Mouse (Mus musculus): ENCODE measurements at regions not wholly inside any gene's neighbourhood (a gene's known extent, or its start where the extent isn't known, plus 50 kb on each side); places are given as distances from the start of the nearest gene placed in this dataset.

DNA sequence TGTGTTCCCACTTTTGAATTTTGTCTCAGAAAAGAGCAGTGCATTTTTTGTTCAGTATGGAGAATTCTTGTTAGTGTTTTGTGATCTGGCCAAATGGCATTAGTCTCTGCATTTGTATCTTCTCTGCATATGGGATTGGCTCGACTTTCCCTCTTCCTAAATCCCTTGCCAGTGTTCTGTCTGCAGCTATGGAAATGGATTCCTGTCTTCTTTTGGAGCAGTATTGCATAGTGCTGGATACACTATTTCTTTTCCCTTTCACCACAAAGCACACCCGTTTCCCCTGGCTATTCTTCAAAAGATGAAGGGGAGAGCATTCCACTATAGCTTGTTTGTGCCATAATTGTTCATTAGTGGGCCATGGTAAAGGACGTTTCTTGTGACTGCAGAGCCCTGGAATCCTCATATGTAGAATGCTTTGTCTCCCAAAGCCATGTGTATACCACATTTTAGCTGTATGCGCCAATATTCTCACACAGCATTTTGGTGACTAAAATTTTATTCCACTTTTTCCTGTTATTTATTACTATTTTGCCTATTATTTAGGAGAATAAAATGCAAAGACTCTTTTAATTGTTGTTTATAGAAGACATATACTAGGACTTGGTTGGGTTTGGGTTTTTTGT is 197.8 kb downstream of the Hs3st1 start:
- no peak for DNase-seq (ENCODE audit: low spot score in 2 of 2)

DNA sequence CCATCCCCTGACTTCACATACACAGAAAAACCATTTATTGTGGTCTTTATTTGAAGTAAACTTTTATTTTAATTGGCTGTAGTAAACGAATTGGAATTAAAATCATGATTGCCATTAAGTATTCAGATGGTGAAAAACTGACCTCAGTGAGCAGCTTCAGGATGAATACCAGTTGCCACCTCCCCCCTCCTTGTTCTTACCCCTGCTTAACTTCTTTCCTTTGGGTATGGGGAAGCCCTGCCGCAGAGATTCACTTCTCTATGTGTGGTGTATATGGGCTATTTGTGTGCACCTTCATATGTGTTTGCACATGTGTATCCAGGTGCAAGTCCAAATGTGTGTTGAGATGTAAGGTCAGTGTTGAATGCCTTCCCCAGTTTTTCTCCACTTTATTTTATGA is 218.2 kb downstream of the Hs3st1 start:
- DNase-seq (ENCODE audit: low spot score in 2 of 2), result no peak

DNA sequence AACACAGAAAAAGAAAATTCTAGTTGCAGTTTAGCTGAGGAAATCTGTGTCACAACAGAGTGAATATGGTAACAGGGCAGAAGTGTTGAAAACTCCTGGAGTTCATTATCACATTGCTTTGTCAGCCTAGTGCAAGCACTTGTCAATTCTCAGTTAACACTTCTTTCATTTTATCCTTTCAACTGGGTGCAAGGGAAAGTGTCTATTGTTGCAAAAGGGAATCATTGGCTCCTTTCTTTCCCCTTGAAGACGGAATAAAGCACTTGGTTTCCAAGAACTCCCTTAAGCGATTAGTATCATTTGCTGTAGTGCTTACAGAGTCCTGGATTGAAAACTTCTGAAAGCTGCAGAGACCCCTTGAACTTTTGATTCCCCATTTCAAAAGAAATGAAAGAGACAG is 218.9 kb downstream of the Hs3st1 start:
- DNase-seq (ENCODE audit: low spot score in 2 of 2), result no peak

DNA sequence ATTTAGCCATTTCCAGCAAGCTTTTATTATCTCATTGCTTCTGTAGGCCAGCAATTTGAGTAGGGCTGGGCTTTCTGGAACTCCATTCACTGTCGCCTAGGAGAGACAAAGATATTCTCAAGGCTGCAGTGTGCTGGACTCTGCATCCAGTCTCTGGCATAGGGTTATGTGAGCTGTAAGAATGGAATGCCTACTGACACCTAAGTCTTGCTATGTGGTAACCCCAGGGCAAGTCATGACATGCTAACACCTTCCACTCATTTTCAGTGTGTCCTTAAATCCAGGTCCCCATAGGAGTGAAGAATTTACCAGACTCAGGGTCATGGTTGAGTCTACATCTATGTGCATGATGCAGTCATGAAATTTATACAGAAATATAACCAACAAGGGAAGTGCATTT is 245.0 kb downstream of the Hs3st1 start:
- DNase-seq (ENCODE audit: low spot score in 2 of 2), result no peak

DNA sequence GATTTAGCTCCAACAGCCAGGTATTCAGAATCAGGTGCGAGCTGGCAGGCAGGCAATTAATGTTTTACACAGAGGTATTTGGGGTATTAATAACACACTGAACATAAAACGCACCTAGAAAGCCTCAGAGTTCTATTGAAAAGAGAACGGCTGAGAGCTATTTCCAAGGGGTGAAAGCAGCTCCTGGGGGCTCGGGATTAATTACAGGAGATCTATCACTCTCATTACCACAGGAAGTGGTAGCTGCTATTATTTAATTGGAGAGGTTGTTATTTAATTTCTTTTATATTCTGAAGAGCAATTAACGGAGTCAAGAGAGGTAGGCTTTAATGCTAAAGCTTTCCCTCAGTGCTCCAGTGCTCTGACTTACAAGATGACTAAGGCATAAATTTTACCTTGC is 272.5 kb downstream of the Hs3st1 start:
- DNase-seq (ENCODE audit: low spot score in 2 of 2), result no peak

DNA sequence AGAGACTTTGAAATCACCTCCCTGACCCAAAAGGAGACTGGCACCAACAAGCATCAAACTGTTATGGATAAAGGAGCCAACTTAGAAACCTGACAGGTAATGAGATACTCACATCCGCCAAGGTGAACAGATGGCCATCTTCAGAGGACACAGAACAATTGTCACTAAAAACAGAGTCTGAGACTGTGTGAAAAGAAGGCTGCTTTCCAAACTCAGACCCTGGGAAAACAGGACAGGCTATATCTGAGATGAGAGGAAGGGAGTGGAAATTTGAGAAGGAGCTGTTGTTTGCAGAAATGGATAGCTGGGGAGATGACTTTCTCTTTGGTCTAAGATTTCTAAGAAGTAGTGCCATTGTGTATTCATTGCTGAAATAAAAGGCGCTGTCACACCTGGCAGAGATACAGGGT is 297.2 kb downstream of the Hs3st1 start:
- DNase-seq (ENCODE audit: low spot score in 2 of 2), result no peak

DNA sequence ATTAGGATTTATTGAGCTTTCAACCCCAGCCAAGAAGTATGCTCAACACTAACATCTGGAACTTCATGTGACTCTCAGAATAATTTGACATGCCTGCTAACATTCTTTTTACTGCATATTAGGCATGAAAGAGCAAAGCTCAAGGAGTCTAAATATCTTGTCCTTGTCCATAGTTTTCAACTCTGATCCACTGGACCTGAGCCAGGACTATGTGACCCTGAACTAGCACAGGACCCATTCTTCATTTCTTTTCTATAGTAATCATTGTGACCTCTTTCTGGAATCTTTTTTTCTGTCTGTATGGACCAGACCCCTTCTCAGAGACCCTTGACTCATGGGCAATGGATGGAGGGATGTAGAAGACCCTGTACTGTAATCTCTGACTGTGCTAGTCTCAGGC is 301.6 kb downstream of the Hs3st1 start:
- DNase-seq (ENCODE audit: low spot score in 2 of 2), result no peak

DNA sequence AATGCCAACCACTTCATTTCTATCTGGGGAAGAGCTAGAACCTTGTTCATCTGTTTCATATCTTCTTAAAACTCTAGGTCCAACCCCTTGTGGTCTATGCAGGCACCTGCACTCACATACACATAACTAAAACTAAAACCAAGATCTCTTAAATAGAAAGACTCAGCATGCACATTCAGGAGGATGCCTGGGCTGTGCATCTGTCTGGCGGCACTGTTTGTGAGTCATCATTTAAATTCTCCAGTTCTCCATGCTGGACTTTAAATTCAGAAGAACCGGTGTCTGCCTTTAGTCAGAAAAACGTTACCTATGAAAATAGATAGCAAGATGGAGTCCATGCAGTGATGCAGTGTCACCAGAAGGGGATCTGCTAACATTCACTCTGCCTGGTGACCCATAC is 314.5 kb downstream of the Hs3st1 start:
- DNase-seq (ENCODE audit: low spot score in 2 of 2), result no peak

DNA sequence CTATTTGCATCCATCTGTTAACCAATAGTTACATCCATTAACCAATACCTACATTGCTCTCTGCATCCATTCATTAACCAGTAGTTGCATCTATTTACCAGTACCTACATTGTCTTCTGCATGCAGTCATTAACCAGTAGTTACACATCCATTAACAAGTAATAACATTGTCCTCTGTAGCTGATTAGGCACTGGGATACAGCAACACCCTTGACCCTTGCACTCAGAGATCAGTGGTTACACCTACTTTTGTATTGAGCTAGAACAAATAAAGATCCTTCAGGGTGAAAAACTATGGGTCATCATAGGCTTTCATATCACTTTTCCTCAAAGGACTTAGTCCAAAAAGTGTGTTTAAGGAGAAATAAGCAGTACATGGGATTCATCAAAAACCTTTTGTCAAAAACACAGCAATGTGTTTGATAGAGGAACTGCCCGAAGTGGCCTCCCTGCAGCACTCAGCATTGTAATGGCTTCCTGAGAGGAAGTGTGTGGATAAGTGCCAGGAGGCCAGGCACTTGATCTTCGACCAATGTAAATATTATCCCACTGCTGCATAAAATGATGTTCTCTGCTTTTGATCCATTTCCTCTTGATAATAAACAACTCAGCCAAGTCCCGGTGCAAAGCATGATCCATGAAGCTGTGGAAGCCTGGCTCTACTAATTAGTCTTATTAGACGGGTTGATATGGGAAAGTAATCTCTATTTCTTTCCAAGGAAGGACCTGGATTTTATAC is 317.6 kb downstream of the Hs3st1 start:
- DNase-seq (ENCODE audit: low spot score in 2 of 2), result peak in 1 of 2 experiments; percentile 26

DNA sequence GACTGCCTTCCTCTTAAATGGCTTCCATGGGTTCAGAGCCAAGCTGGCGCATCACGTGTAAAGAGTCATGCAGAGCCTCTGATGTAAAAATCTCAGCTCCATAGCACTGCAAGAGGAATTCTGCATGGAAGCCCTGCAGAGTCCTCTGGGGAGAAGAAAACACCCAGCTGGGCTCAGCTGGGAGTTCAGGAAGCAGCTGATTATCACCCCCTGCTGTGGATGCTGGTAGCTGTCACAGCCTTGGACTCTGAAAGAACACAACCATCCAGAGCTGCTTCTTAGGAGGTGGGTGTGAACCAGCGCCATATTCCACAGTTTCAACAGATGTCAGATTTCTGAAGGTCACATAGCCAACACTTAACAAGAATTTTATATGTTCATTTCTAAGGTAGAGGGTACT is 329.2 kb downstream of the Hs3st1 start:
- no peak for DNase-seq (ENCODE audit: low spot score in 2 of 2)

DNA sequence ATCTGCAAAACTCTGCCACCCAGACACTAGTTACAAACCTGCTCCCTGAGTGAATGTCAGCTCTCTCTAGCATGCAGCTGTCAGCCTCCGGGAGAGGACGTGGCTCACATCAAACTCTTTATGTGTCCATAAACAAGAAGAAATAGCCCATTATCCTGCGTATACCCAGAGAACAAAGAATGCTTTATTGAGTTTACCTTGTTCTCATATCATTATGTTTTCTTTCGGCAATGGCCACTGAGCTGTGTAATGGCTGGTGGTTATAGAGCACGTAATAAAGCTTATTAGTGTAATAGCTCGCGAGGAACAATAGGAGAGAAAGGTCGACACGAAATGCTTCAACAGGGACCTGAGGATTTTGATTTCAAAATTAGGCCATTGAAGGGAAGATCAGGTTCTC is 331.6 kb downstream of the Hs3st1 start:
- no peak for DNase-seq (ENCODE audit: low spot score in 2 of 2)

DNA sequence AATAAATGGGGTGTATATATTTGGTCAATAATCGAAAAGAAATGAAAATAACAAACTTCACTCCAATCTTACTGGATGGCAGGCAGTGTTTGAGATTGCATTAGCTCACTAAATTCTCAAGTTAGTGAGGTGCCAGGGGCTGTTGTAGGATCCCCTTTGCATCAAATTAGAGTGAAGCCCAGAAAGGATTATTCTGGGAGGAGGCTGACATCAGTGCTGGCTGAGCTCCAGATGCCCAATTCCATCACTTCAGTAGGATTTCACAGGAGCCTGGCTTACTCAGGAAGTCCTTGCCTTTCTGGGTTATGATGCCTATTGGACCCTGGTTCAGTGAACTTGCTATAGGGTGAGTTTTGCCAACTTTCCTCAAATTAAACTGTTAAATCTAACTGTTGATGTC is 336.5 kb downstream of the Hs3st1 start:
- DNase-seq (ENCODE audit: low spot score in 2 of 2), result peak in 1 of 2 experiments; percentile 29

DNA sequence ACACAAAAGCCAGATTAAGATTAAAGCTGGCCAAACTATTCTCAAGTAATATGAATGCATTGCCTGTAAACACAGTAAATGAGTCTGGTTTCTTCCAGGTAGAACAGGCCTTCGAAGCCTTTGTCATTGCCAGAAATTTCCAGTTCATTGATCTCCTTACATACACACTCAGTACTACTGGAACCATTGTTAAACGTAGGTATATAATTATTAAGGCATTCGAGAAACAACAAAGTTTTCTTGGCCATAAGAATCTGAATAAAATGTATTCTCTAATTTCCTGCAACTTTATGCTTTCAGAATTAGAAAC is 337.5 kb downstream of the Hs3st1 start:
- no peak for DNase-seq (ENCODE audit: low spot score in 2 of 2)

DNA sequence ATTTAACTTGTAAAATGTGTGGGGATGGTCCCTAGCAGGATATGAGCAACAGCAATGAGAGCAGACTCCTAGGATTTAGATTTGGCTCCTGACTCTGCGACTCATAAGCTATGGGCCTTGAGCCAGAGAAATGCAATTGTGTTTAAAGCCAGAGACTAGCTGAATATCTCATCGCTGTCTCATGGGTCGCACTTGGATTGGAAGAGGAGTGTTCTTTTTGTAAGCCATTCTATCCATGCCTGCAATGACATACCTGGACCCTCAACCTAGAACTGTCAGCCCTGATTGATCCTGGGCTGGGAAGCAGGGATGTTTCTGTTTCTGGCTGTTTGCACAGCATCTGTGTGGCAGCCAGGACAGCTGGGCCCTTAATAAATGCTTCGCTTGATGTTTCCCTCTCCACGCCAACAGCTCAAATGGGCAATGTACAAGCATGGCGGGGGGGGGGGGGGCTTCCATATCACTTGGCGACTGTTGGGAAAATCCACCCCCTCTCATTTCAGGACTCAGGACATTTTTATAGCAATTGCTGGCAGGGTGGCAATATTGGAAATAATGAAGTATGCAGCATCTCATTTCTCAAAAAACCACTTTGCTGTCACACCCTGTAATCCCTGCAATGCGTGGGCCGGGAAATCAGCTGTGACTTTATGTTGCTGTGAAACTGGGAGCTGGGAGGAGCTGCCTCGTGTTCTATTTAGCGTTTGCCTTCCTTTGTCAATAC is 338.0 kb downstream of the Hs3st1 start:
- peak; percentile 61 to 72 for DNase-seq (ENCODE audit: low spot score in 2 of 2)

DNA sequence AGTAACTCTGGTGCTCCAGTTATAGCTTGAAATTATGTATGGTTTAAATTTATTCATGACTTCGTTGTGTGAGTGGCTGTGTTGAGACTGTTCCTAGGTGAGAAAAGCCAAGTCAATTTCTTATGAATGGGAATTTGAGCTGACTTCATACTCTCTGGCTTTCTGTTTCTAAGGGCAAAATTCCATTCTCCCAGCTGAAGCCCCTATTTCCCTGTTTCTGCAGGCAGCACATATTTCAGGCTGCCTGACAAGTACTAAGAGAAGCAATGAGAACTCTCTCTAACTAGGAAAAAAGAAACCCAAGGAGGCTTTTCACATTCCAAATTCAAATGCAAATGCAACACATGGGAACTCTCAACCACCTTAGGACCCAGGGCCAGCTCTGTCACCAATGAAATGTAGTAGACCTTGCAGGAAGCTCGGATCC is 338.7 kb downstream of the Hs3st1 start:
- DNase-seq (ENCODE audit: low spot score in 2 of 2), result no peak

DNA sequence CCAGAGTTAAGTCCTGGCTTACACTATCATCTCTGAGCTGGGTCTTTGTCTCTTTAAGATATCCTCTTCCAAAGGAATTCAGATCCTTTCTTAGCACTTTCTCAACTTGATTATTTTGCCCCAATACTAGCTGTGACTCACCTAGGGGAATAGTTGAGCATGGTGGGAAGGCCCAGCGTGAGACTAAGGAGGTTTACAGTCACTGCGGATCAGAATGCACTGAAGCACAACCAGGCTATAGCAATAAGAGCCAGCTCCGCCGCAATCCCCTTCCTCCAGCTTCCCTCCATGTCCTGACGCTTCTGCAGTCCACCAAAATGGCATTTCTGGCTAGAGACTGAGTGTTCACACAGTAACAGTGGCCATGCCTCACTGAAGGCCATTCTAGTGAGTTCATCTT is 342.5 kb downstream of the Hs3st1 start:
- no peak for DNase-seq (ENCODE audit: low spot score in 2 of 2)

DNA sequence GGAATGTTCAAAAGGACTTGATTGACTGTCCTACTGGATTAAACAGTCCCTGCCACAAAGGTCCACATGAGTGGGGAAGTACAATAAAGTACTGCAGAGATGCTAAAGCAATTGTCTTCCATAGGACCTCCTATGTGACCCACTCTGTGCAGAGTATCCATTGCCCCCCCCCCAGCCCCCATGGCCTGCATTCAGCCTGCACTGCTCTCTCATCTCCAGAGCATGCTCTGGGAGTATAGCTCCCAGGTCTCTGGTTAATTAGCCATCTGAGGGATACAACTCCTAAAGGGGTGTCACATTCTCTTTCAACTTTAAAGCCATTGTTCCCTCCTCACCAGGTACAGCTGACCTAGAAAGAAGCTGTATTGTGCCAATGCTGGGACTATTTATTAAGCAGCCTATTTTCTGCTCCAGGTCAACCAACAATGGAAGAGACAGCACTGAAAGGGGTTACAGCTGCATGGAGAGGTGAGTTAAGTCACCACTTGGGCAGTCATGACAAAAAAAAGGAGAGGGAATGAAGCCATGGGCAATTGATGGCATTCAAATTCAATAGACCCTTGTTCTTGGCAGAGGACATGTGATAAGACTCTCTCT is 364.8 kb downstream of the Hs3st1 start:
- no peak for DNase-seq (ENCODE audit: low spot score in 2 of 2)

DNA sequence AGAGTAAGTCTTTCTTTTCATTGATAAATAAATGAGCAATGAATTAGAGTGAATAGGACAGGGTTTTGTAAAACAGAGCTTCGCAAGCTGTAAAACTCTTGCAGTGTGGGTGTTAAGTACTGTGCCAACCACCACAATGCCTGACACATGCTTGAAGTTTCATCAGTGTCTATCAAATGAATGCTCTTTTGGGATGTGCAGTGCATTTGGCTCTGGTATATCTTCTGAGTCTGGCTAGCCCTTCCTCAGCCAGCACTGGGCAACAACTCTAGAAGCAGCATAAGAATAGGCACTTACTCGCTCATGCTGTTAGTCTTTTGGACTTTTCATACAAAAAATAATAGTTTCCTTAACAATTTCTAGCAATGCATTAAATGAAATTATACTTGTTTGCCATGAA is 370.9 kb downstream of the Hs3st1 start:
- DNase-seq (ENCODE audit: low spot score in 2 of 2), result no peak

DNA sequence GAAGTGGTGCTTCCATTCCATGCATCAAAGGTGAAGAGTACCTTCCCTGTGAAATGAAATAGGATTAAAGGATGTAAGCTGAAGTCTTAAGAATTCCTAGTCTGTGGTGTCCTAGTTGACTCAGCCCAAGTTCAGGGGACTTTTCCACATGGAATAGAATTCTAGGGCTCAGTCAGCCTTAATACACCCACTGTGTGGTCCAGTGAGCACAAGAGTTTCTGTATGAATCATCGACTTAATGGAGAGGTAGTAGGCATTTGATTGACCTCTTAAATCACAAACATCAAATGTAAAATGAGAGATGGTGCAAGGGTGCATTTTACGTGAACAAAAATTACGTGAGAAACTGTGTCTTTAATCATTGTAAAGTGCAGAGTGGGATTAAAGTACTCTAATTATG is 381.1 kb downstream of the Hs3st1 start:
- DNase-seq (ENCODE audit: low spot score in 2 of 2), result no peak

DNA sequence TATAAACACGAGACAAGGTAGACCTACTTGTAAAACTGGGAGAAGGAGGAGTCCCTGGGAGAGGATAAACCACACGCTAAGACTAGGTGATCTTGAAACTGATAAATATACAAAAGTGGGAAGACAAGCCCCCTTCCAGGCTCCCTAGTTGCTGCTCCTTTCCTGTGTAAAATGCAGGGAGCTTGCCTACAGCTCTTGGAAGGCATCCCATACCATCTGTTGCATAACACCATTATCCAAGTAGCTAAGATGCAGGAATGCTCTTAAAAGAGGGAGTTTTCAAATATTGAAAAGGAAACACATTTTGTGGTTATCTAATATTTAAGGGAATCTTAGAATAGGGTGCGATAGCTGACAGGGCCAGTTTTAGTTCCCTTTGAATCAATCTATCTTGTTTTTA is 406.6 kb downstream of the Hs3st1 start:
- peak; percentile 43 to 54 for DNase-seq (ENCODE audit: low spot score in 2 of 2)

DNA sequence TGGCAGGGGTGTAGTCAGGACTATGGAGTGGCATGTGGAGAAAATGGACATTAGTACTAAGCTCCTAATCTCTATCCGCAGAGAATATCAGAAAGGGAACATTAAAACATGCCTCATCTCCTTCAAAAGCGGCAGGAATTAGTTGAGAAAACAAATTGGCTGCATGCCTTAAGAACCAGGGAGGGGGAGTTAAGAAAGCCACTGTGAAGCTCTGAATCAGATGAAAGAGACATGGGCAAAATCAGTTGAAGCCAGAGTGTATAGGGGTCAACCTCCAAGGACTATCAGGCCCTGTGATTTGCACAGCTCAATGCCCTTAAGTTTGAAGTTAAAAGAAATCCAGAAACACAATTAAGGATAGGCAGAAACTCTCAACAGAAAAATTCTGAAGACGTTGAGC is 408.3 kb downstream of the Hs3st1 start:
- no peak for DNase-seq (ENCODE audit: low spot score in 2 of 2)

DNA sequence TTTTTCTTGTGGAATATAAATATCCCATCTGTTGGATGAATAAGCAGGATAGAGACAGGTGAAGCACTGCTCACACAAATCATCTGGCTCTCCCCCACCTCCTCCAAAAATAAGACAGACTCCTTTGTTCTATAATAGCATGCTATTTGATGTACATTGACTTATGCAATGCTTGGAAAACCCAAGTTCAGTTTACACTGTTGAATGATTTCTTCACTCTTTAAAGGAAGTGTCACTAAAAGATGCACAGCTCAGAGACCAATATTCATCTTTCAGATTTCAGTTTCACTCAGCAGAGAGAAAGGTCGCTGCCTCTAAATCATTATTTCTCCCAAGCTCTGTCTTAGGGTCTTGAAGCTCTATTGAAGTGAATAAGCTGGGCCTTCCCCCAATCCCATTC is 417.4 kb downstream of the Hs3st1 start:
- no peak for DNase-seq (ENCODE audit: low spot score in 2 of 2)

DNA sequence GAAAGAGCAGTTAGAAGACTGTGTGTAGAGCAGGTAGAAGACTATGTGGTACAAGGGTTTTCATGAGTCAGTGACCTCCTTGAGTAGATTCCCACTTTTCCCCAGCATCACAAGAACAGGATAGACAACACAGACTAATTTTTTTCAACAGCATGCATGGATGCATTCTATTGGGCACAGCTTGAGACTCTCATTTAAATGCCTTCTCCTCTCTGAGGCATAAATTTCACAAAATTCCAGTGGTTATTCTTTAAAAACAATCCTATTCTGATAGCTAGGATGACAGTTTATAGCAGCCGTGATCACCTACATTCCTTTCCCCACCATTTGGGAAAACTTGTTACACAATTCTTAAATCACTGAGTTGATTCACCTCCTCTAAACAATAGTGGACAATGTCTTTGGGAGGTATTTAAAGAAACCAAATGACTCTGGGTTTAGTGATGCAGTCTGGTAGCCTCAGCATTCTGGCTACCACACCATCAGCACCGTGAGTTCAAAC is 418.7 kb downstream of the Hs3st1 start:
- no peak for DNase-seq (ENCODE audit: low spot score in 2 of 2)

Measured in right cerebral cortex, postnatal 10 days (tissue).